Mouse (Mus musculus) cerebellum, postnatal 14 days (tissue): ENCODE measurements around the gene Lin52.
A peak's percentile ranks its signal among the peaks of the same experiment; 100 is the strongest.

Source experiments
- DNase-seq, 2 experiments: peaks; one replicate each; pipeline ENCODE4 v3.0.0; 2021; ENCODE audit warnings: mixed read lengths in 2 of 2

Gene Lin52

GRCm38 (mm10) chr12:84478937-84479336 is 27.7 kb downstream of the Lin52 start:
- no peak for DNase-seq

GRCm38 (mm10) chr12:84481251-84481650 is 30.0 kb downstream of the Lin52 start:
- DNase-seq, result no peak

- no peak for DNase-seq
Observed at GRCm38 (mm10) chr12:84482778-84483585, 31.8 kb downstream of the Lin52 start.

- DNase-seq, result no peak
Observed at GRCm38 (mm10) chr12:84487324-84488056, 36.3 kb downstream of the Lin52 start.

- DNase-seq, result no peak
Observed at GRCm38 (mm10) chr12:84496795-84497194, 45.6 kb downstream of the Lin52 start.

GRCm38 (mm10) chr12:84500528-84501263 is 49.5 kb downstream of the Lin52 start:
- no peak for DNase-seq

GRCm38 (mm10) chr12:84501278-84501677 is 50.1 kb downstream of the Lin52 start:
- DNase-seq, result no peak

GRCm38 (mm10) chr12:84506856-84507255 is 55.6 kb downstream of the Lin52 start:
- DNase-seq, result no peak

- no peak for DNase-seq
Observed at GRCm38 (mm10) chr12:84512016-84512415, 60.8 kb downstream of the Lin52 start.

- no peak for DNase-seq
Observed at GRCm38 (mm10) chr12:84515486-84515885, 64.3 kb downstream of the Lin52 start.

- no peak for DNase-seq
Observed at GRCm38 (mm10) chr12:84516642-84517041, 65.4 kb downstream of the Lin52 start.

- DNase-seq, result no peak
Observed at GRCm38 (mm10) chr12:84518018-84518417, 66.8 kb downstream of the Lin52 start.

GRCm38 (mm10) chr12:84523728-84524127 is 72.5 kb downstream of the Lin52 start:
- no peak for DNase-seq

- no peak for DNase-seq
Observed at GRCm38 (mm10) chr12:84524147-84525050, 73.2 kb downstream of the Lin52 start.

- DNase-seq, result no peak
Observed at GRCm38 (mm10) chr12:84525422-84525821, 74.2 kb downstream of the Lin52 start.

- no peak for DNase-seq
Observed at GRCm38 (mm10) chr12:84530426-84530825, 79.2 kb downstream of the Lin52 start.

- DNase-seq, result no peak
Observed at GRCm38 (mm10) chr12:84531906-84532829, 80.9 kb downstream of the Lin52 start.

- no peak for DNase-seq
Observed at GRCm38 (mm10) chr12:84532830-84533199, 81.6 kb downstream of the Lin52 start.

GRCm38 (mm10) chr12:84533706-84534486 is 82.7 kb downstream of the Lin52 start:
- DNase-seq, result no peak

GRCm38 (mm10) chr12:84539537-84539936 is 88.3 kb downstream of the Lin52 start:
- DNase-seq, result peak; percentile 22 to 42
